Mouse (Mus musculus) liver, postnatal 0 days (tissue): ENCODE results near the gene N6amt1. TPM values are rescaled to one million over a fixed set of nuclear protein-coding genes. Genes with fewer than 3 reads are reported as not detected.

Experiments
- ATAC-seq: fragments of 200-750 bp; cut with Nextera tagmentation; 2 replicates; pipeline ENCODE4 v1.8.0; 2017; ENCODE audit warnings: mild to moderate bottlenecking, moderate library complexity
- DNase-seq: peaks from one replicate; pipeline ENCODE4 v3.0.0-alpha.2; 2016
- H3K27ac ChIP-seq: fragments of 300-500 bp; sonication (generic); 2 replicates; pipeline ENCODE4 v1.5.1; 2014; ENCODE audit warnings: antibody characterized with exemption, moderate library complexity, mild to moderate bottlenecking, low read depth
- H3K27me3 ChIP-seq: fragments of 300-500 bp; sonication (generic); 2 replicates; pipeline ENCODE4 v1.6.1; 2014; ENCODE audit warnings: low read length, control low read depth, mixed read lengths; ENCODE audit not compliant: insufficient read depth
- H3K36me3 ChIP-seq: fragments of 300-500 bp; sonication (generic); replicated peaks from 2 replicates; pipeline ENCODE4 v1.6.1; 2014; ENCODE audit warnings: mild to moderate bottlenecking, control low read depth, low read length, moderate library complexity, mixed read lengths; ENCODE audit not compliant: insufficient read depth
- H3K4me1 ChIP-seq: fragments of 300-500 bp; sonication (generic); 2 replicates; pipeline ENCODE4 v1.6.1; 2014; ENCODE audit warnings: antibody characterized with exemption, mild to moderate bottlenecking, control low read depth; ENCODE audit not compliant: insufficient read depth
- H3K4me2 ChIP-seq: fragments of 300-500 bp; sonication (generic); 2 replicates; pipeline ENCODE4 v1.6.1; 2014; ENCODE audit warnings: low read depth, mild to moderate bottlenecking, low read length, moderate library complexity, mixed read lengths
- H3K4me3 ChIP-seq: fragments of 300-500 bp; sonication (generic); 2 replicates; pipeline ENCODE4 v1.5.1; 2014; ENCODE audit warnings: low read depth, low read length
- H3K9ac ChIP-seq: fragments of 300-500 bp; sonication (generic); replicated peaks from 2 replicates; pipeline ENCODE4 v1.6.1; 2014; ENCODE audit warnings: mild to moderate bottlenecking, moderate library complexity
- H3K9me3 ChIP-seq: fragments of 300-500 bp; sonication (generic); 2 replicates; pipeline ENCODE4 v1.6.1; 2016; ENCODE audit warnings: mild to moderate bottlenecking, control low read depth, low read length, mixed read lengths
- CTCF ChIP-seq: sonication (generic); IDR thresholded peaks from 2 replicates; pipeline ENCODE4 v1.5.1; 2016; ENCODE audit warnings: antibody characterized with exemption, low read depth
- EP300 ChIP-seq: IDR thresholded peaks from 2 replicates; pipeline ENCODE4 v1.6.1; 2016; ENCODE audit warnings: antibody characterized with exemption, low read depth, mild to moderate bottlenecking
- WGBS: fragments of 180-500 bp; shearing (Covaris S2); extraction: QIAGEN DNeasy Blood & Tissue Kit; methylation state at CpG from one replicate; pipeline ENCODE4 v1.1.7; 2014; ENCODE audit not compliant: insufficient replicate concordance; 5-methylcytosine and 5-hydroxymethylcytosine counted together
- polyA plus RNA-seq: library from polyadenylated mRNA; unstranded; fragments of >200 nt; fragmentation: Nextera tagmentation; extraction: Ambion mirVana; gene quantifications from 2 replicates; pipeline ENCODE4 v1.2.1, GENCODE M21; 2015

Gene N6amt1
- polyA plus RNA-seq, 1 experiment from 2014 or later: 10.6 TPM

DNA sequence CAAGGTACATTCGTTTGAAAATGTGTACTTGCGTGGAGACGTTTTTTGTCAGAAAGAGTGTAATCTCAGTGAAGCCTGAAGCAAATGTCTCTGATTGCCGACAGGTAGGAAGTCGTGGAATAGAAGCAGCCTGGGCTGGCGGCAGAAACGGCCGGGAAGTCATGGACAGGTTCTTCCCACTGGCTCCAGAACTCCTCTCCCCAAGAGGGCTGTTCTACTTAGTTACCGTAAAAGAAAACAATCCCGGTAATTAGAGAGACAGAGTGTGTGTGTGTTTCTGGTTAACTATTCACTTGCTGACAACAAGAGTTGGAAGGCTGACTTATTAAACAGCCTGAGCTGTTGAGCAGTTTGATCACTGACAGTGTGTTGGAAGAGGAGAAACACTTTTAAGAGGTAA is 12.1 kb downstream of the N6amt1 start:
- ATAC-seq: no peak
- Histone ChIP-seq H3K4me2 (no peak overlapping the region), H3K9me3 (no peaks in the 10 kb centered on the region), H3K4me1 (no peaks in the 10 kb centered on the region), H3K27me3 (no peaks in the 10 kb centered on the region), H3K9ac (no peak overlapping the region), H3K4me3 (no peak overlapping the region), H3K36me3 (peaks cover 28% of the 10 kb centered on the region), H3K27ac (no peak overlapping the region)
- DNase-seq: no peak
- TF ChIP-seq CTCF (no peak), EP300 (no peak)
- 59% methylated on average over 10 of the region's 10 CpGs for WGBS

DNA sequence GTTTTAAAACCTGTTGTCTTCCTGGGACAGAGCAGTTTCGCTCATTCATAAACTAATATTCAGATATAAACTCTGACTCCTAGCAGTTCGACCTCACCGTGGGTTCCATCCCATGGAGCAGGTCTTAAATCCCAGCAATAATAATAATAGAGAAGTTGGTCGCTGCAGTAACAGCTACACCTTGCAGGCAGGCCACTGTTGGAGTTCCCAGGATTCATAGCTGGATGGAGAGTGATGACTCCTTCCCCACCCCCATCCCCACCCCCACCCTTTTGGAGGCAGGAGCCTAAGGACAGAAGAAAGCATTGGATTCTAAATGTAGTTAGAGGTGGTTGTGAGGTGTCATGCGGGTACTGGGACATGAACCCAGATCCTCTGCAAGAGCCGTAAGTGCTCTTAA is 12.5 kb downstream of the N6amt1 start:
- no peak overlapping the region for H3K9ac ChIP-seq
- ATAC-seq (no peak), DNase-seq (no peak)
- H3K4me2 ChIP-seq: no peak overlapping the region
- no peaks in the 10 kb centered on the region for H3K9me3 ChIP-seq
- H3K27ac ChIP-seq: no peak overlapping the region
- H3K4me1 ChIP-seq: no peaks in the 10 kb centered on the region
- peaks cover 28% of the 10 kb centered on the region for H3K36me3 ChIP-seq
- H3K4me3 ChIP-seq: no peak overlapping the region
- H3K27me3 ChIP-seq: no peaks in the 10 kb centered on the region
- no peak for TF ChIP-seq EP300
- TF ChIP-seq CTCF: no peak
- WGBS: 88% methylated on average over 6 of the region's 6 CpGs

DNA sequence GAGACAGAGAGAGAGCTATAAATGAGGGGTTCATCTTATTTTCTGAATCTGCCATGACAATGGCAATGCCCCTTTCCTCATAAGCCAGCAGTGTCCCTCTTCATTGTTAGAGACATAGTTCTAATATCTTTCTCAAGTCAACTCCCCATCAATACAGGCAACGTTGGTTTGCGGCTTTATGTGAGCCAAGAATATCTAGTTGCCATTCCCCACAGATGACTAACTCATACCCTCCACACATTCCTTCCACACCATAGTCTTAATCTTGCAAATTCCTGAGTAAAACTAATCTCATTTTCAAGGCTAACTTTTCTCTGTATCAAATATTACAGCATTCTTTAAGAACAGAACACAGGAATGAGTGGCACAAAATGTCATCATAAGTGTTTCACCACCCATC is 29.0 kb downstream of the N6amt1 start:
- no peaks in the 10 kb centered on the region for H3K27me3 ChIP-seq
- TF ChIP-seq EP300: no peak
- no peak for TF ChIP-seq CTCF
- WGBS: 90% methylated on average over 2 of the region's 2 CpGs

DNA sequence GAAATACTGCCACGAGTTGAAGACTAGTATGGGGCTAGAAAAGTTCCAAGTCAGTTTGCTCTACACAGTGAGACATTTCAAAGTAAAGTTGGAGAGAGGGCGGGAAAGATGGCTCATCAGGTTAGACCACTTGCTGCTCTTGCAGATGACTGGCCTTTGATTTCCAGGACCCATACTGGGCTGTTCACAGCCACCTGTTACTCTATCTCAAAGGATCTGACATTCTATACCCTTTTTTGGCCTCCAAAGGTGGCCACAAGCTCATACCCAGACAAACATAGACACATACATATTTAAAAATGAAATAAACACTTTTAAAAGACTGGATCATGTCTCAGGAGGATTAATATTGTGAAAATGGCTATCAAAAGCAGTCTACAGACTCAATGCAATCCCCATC is 30.4 kb downstream of the N6amt1 start:
- Histone ChIP-seq H3K9ac (no peak overlapping the region), H3K4me2 (no peak overlapping the region), H3K36me3 (peaks cover 64% of the 10 kb centered on the region), H3K9me3 (no peaks in the 10 kb centered on the region), H3K4me3 (no peak overlapping the region), H3K4me1 (no peaks in the 10 kb centered on the region), H3K27ac (no peak overlapping the region), H3K27me3 (no peaks in the 10 kb centered on the region)
- TF ChIP-seq CTCF (no peak), EP300 (no peak)
- ATAC-seq: no peak
- WGBS: 84% methylated on average over 2 of the region's 2 CpGs
- no peak for DNase-seq

More for the DNA sequence above, 29.0 kb downstream of the N6amt1 start:
- H3K4me3 ChIP-seq: no peak overlapping the region
- no peaks in the 10 kb centered on the region for H3K4me1 ChIP-seq
- DNase-seq: no peak
- H3K9ac ChIP-seq: no peak overlapping the region
- H3K4me2 ChIP-seq: no peak overlapping the region
- H3K36me3 ChIP-seq: peaks cover 65% of the 10 kb centered on the region
- no peak overlapping the region for H3K27ac ChIP-seq
- H3K9me3 ChIP-seq: no peaks in the 10 kb centered on the region
- ATAC-seq: no peak

DNA sequence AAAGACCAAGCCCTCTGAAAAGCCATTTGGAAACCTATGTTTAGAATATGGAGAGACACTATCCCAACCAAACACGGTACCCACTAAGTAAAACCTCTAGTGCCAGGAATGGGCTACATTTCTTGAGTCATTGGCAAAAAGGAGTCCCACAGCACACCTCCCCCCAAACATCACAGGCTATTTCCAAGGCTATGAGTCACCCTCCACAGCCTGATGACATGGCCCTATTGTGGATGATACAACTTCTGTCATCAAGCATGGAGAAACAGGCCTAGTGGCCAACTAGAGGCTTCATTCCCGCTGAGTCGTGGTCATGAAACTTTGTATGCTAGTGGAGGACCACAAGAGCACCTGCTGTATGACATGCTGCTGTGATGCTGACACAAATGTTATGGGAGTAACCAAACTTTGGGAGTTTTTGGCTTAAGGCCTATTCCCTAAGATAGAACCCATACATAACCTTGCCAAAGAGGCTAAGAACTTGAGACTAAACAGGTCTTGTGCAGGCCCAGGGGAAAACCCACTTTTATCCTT is 33.5 kb downstream of the N6amt1 start:
- Histone ChIP-seq H3K9ac (no peak overlapping the region), H3K4me1 (no peaks in the 10 kb centered on the region), H3K4me3 (no peak overlapping the region), H3K4me2 (no peak overlapping the region), H3K27ac (no peak overlapping the region), H3K27me3 (no peaks in the 10 kb centered on the region), H3K9me3 (no peaks in the 10 kb centered on the region), H3K36me3 (peaks cover 39% of the 10 kb centered on the region)
- ATAC-seq (no peak), DNase-seq (no peak)
- TF ChIP-seq EP300 (no peak), CTCF (no peak)
- 93% methylated on average over 3 of the region's 3 CpGs for WGBS

DNA sequence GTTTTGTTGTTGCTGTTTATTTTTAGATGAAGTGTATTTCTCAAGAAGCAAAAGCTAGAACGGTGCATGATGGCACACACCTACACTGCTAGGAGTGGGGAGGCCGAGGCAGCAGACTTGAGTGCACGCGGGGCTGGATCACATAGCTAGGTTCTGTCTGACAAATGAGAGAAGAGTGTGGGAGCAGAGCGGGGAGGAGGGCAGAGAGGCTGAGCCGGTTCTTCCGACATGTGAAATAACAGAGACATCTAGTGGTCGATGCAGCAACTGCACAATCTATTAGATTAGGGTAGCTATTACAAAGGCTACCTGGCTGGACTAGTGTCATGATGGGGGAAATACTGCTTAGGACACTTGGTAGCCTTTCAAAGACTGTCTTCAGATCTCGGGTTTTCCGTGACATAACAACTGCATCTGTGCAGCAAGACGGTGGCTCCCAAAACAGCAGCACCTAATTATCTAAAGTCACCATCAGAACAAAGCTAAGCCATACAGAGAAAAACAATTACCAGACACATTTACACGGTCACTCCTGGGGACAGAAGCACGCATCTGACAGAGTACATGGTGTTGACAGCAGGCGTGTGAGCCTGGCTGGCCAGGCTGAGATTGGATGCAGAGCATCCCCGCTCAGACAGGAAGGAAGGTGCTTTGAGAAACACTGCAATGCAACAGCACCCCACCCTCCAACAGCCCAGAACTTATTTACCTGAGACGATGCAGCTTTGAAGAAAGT is 40.0 kb downstream of the N6amt1 start:
- Histone ChIP-seq H3K9me3 (no peaks in the 10 kb centered on the region), H3K27me3 (no peaks in the 10 kb centered on the region), H3K4me2 (no peak overlapping the region), H3K27ac (no peak overlapping the region), H3K4me3 (no peak overlapping the region), H3K4me1 (no peaks in the 10 kb centered on the region), H3K9ac (no peak overlapping the region), H3K36me3 (peaks cover 59% of the 10 kb centered on the region)
- ATAC-seq (peak; percentile 29; the same call in 1 of the 2 replicates), DNase-seq (peak; percentile 46)
- TF ChIP-seq CTCF (peak; percentile 78), EP300 (no peak)
- WGBS: 49% methylated on average over 16 of the region's 16 CpGs
